Mouse (Mus musculus): ENCODE results near the gene Top1.
"Not testable (repeated sequence)": the region's sequence is repeated elsewhere in the genome, so short reads cannot be mapped to it uniquely, and the experiment has no call there.

Top1 gene

DNA sequence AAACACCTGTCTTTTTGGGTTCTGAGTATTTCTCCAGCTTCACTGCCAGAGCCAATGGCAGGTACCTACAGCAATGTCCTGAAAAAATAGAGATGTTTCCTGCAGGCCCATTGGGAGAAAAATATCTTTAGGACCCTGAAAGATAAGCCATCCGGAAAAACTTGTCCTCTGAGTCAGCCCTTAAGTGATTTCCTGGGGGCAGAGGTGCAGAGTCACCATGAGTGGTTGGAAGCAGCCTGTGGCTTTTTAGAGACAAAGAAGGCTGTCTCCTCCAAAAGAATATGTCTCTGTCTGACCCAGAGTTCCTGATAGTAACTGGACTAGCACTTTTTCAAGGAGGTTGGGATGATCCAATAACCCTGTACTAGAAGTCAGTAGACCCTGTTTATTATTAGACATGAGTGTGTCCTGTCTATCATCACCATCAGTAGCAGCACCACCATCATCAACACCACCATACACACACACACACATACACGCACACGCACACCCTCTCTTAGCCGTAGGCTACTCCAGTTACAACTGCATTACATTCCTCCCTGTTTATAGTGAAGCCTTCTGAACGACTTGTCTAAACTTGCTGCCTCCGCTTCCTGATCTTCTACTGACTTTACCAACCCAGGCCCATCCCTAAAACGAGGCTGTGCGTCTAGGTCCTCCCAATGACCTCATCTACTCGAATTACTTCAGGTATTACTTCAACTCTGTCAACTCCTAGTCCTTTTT, 14.7 kb upstream of the Top1 start:
- DNase-seq (ENCODE audit: low spot score in 2 of 2) = no peak

DNA sequence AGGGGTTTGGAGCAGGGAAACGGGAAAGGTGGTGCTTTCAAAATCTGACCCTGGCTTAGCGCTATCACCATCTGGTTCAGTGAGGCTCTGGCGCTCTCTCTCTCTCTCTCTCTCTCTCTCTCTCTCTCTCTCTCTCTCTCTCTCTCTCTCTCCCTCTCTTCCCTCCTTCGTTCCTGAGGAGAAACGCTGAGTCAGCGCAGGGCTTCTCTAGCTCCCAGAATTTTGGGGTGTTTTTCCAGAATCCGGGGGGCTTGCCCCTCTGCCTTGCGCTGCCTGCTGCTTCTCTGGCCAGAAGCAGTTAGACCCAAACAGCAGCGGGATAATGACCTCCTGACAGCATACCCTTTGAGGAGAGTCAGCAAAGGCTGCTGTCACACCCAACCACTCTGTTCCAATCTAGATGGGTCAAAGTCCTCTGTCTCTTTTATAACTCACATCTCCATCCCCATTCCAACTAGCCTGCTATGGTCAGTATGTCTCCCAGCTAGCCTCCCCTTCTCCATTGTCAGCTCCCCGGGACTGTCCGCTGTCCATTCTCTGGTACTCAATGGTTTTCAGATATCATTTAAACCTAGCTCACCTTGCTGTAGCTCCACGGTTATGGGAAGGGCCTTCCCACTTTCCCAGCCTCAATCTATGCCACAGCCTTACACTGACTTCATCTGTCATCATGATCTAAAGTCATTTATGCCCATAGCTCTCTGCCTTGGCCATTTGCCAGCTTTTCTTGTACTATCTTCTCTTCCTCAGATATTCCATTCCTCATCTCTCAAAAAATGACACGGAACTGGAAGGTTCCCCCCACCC, 5.6 kb upstream of the Top1 start:
- DNase-seq (ENCODE audit: low spot score in 2 of 2) = no peak

- DNase-seq (ENCODE audit: low spot score in 2 of 2) = no peak
Measured at GRCm38 (mm10) chr2:160641176-160641575, 4.5 kb upstream of the Top1 start.

DNA sequence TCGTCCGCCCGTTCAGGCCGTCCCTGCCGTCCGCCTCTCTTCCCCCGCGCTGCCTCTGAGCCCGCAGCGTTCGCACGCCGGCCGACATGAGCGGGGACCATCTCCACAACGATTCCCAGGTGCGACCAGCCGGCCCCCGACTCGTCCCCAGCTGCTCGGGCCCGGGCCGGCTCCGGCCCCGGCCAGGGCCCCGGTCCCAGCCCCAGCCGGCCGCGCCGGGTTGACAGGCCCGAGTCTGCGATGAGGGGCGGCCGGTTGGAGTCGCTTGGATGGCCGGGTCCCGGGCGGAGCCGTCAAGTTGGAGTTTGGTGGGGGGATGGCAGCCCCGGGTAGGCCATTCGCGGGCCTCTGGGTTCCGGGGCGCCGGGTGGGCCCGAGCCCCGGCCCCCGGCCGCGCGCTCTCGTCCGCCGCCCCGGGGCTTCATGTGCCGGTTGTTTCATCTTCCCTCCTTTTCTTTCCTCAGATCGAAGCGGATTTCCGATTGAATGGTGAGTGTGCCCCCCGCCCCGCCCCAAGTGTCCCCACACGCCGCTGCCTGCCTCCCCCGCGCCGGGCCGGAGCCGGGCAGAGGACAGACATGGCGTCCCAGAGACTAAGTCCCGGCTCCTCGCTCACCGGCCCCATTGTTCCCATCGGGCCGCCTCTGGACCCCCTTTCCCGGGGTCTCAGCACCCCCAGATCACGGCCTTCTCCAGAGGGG, 606 bp downstream of the Top1 start:
- DNase-seq (ENCODE audit: low spot score in 2 of 2) = peak; percentile 18 to 23

DNA sequence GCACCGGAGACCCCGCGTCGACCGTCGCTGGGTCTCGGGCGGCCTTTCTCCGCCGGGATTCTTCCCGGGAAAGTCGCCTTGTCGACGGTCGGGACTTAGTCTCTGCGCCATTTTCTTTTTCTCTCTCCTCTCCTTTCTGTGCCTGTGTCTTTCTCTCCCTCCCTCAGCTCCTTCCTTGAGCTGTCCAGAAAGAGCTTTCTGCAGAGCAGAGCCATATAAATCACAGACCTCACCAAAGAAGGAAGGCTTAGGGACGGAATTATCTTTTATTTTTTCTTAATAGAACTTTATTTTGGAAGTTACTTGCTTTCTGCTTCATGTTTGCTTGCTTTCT, 1.1 kb downstream of the Top1 start:
- DNase-seq (ENCODE audit: low spot score in 2 of 2) = peak in 1 of 2 experiments; percentile 25

- no peak for DNase-seq (ENCODE audit: low spot score in 2 of 2)
Measured at GRCm38 (mm10) chr2:160648097-160648496, 2.4 kb downstream of the Top1 start.

DNA sequence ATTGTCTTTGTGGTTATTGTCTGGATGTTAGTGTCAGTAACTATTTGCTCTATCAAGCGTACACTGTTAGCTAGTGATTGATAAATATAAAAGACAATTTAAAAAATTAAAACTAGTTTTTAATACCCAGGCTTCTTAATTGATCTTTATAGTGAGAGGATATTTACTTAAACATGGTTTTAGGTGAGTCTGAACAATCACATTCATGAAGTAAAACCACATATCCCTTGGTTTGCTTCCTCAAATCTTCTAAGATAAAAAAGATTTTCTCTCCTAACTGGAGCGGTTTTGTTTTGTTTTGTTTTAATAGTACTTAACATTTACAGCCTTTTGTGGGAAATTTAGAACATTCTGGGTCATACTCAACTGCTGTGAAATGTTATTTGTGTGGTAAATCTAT, 3.4 kb downstream of the Top1 start:
- DNase-seq (ENCODE audit: low spot score in 2 of 2) = no peak

DNA sequence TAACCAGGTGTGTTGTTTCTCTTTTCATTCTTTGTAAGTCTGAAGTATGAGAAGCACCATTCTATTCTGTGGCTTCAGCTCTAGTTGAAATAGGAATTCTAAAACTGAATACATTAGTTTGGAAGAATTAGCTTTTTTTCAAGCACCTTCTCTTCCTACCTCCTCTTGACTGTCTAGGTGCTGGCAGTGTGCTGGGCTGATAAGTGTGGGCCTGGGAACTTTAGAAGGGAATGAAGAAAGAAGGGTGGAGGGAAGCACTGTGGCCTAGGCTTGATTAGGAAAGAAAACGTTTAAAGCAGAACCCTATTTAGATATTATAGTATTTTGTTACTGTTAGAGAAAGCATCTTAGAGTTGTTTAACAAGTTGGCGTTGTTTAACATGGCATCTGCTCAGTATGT, 5.5 kb downstream of the Top1 start:
- DNase-seq (ENCODE audit: low spot score in 2 of 2) = no peak

GRCm38 (mm10) chr2:160653218-160653617, 7.5 kb downstream of the Top1 start:
- no peak for DNase-seq (ENCODE audit: low spot score in 2 of 2)

DNA sequence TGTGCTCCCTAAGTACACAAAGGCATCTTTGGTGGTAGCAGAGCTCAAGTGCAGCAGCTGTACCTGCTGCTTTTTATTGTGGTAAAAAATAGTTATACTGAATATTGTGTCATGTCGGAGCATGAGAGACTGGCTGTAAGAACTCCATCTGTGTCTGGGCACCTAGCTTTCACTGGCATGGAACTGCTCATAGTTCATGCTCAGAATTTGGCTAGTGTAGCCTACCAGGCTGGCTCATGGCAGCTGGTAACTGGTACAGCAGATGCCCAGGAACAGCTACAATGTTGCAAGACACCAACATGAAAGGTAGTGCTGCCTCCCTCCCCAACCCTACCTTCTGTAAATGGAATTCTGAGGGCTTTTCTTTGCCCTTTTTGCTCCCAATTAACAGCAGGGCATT, 9.9 kb downstream of the Top1 start:
- no peak for DNase-seq (ENCODE audit: low spot score in 2 of 2)

- DNase-seq (ENCODE audit: low spot score in 2 of 2) = no peak
Measured at GRCm38 (mm10) chr2:160656234-160656633, 10.5 kb downstream of the Top1 start.

GRCm38 (mm10) chr2:160657801-160658442, 12.2 kb downstream of the Top1 start:
- DNase-seq (ENCODE audit: low spot score in 2 of 2) = no peak

- no peak for DNase-seq (ENCODE audit: low spot score in 2 of 2)
Measured at GRCm38 (mm10) chr2:160658811-160659210, 13.1 kb downstream of the Top1 start.

DNA sequence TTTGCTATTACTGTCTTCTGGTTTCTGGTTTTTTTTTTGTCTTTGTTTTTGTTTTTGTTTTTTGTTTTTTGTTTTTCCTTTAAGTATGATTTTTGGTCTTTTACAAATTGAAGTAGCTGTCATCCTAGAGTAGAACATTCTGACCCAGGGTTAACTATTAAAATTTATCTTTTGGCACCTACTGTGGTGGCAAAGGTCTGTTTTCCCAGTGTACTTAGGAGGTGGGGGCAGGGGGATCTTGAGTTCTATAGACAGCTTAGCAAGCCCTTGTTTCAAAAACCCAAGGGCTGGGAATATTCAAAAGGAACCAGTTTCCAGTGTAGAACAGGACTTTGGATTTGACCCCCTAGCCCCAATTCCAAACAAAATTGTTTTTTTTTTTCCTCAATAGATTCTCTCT, 18.7 kb downstream of the Top1 start:
- DNase-seq (ENCODE audit: low spot score in 2 of 2) = no peak

GRCm38 (mm10) chr2:160664986-160665385, 19.3 kb downstream of the Top1 start:
- DNase-seq (ENCODE audit: low spot score in 2 of 2) = not testable (repeated sequence)

GRCm38 (mm10) chr2:160667259-160667658, 21.6 kb downstream of the Top1 start:
- no peak for DNase-seq (ENCODE audit: low spot score in 2 of 2)

DNA sequence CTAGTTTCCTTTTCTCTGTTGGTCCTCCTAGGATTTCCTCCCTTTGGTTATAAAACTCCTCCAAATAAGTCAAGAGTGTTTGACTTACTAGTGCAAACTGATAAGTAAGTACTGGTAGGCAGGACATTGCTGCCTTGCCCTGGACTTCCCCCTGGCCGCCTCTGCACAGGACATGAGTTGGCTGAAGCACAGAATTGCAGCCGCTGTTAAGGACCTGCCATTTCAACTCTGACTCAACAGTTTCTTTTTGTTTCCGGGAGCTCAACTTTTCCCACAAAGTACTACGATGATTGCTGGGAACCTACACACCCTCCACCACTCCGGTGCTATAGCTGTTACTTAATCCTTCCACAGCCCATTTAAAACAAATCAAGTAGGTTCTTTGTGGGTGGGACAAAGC, 54.6 kb downstream of the Top1 start:
- no peak for DNase-seq (ENCODE audit: low spot score in 2 of 2)

GRCm38 (mm10) chr2:160701603-160702002, 55.9 kb downstream of the Top1 start:
- no peak for DNase-seq (ENCODE audit: low spot score in 2 of 2)

- DNase-seq (ENCODE audit: low spot score in 2 of 2) = no peak
Measured at GRCm38 (mm10) chr2:160702824-160703223, 57.1 kb downstream of the Top1 start.

DNA sequence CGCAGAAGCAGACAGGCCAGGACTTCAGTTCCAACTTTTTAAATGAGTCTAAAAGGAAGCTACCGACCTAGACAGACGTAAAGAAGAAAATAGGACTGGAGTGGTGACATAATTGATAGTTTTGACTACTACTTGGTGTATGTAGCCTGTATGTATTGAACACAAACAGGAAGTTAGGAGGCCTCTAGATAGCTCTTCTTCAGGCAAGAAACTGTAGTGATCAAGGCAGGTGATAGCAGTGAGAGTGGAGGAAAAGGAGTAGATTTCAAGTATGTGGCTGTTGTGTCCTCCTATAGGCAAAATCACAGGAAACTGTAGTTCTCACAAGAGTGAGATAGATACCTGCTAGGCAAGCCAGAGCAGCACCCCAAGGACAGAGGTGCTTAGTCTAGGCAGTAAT, 62.0 kb downstream of the Top1 start:
- no peak for DNase-seq (ENCODE audit: low spot score in 2 of 2)

GRCm38 (mm10) chr2:160715463-160716030, 69.9 kb downstream of the Top1 start:
- DNase-seq (ENCODE audit: low spot score in 2 of 2) = no peak

- DNase-seq (ENCODE audit: low spot score in 2 of 2) = no peak
Measured at GRCm38 (mm10) chr2:160717269-160717668, 71.6 kb downstream of the Top1 start.
